Mouse (Mus musculus) limb, embryonic 10.5 days (tissue): Measurements from ENCODE around the gene Rps18. TPM values are rescaled to one million over a fixed set of nuclear protein-coding genes. Genes with fewer than 3 reads are reported as not detected.
"Not testable (repeated sequence)": the region's sequence is repeated elsewhere in the genome, so short reads cannot be mapped to it uniquely, and the experiment has no call there.

Experiments used
- DNase-seq: peaks from one replicate; pipeline ENCODE4 v3.0.0-alpha.2; 2017; ENCODE audit warnings: low spot score
- H3K27ac ChIP-seq: fragments of 300-500 bp; sonication (generic); 2 replicates; pipeline ENCODE4 v1.5.1; 2016; ENCODE audit warnings: mild to moderate bottlenecking
- H3K27me3 ChIP-seq: fragments of 300-500 bp; sonication (generic); 2 replicates; pipeline ENCODE4 v1.6.1; 2016; ENCODE audit warnings: low read depth, mild to moderate bottlenecking; ENCODE audit not compliant: poor library complexity, severe bottlenecking
- H3K36me3 ChIP-seq: fragments of 300-500 bp; sonication (generic); 2 replicates; pipeline ENCODE4 v1.6.1; 2016; ENCODE audit warnings: mild to moderate bottlenecking, moderate library complexity
- H3K4me1 ChIP-seq: fragments of 300-500 bp; sonication (generic); 2 replicates; pipeline ENCODE4 v1.6.1; 2016
- H3K4me3 ChIP-seq: fragments of 300-500 bp; sonication (generic); 2 replicates; pipeline ENCODE4 v1.5.1; 2016; ENCODE audit warnings: mild to moderate bottlenecking, moderate library complexity
- H3K9me3 ChIP-seq: fragments of 300-500 bp; sonication (generic); replicated peaks from 2 replicates; pipeline ENCODE4 v1.6.1; 2016; ENCODE audit warnings: mild to moderate bottlenecking
- WGBS: fragments of 180-500 bp; shearing (Covaris S2); methylation state at CpG from one replicate; pipeline ENCODE4 v1.1.7; 2016; 5-methylcytosine and 5-hydroxymethylcytosine counted together
- polyA plus RNA-seq: library from polyadenylated mRNA; unstranded; fragments of >200 nt; fragmentation: Nextera tagmentation; extraction: Ambion mirVana; gene quantifications from 2 replicates; pipeline ENCODE4 v1.2.1, GENCODE M21; 2016

The Rps18 gene
- polyA plus RNA-seq, 1 experiment from 2014 or later, result 1,605 TPM

DNA sequence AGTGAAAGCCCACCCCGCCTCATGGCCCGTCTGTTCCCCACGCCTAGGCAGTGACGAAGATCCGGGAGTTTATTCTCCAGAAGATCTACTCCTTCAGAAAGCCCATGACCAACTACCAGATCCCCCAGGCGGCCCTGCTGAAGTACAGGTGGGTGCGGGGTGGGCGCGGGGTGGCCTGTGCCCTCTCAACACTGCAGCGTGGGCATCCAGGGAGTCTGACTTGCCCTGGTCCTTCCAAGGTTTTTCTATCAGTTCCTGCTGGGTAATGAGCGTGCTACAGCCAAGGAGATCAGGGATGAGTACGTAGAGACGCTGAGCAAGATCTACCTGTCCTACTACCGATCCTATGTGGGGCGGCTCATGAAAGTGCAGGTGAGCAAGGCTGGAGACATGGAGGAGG, 4.1 kb upstream of the Rps18 start:
- H3K4me3 ChIP-seq, result no peak overlapping the region
- no peak for DNase-seq
- no peaks in the 10 kb centered on the region for H3K9me3 ChIP-seq
- H3K4me1 ChIP-seq, result peaks cover 15% of the 10 kb centered on the region
- H3K27ac ChIP-seq, result no peak overlapping the region
- no peaks in the 10 kb centered on the region for H3K27me3 ChIP-seq
- 92% methylated on average over 15 of the region's 15 CpGs for WGBS
- peaks cover 69% of the 10 kb centered on the region for H3K36me3 ChIP-seq

GRCm38 (mm10) chr17:33959135-33959534, 3.3 kb upstream of the Rps18 start:
- Histone ChIP-seq H3K36me3 (peaks cover 70% of the 10 kb centered on the region), H3K9me3 (no peaks in the 10 kb centered on the region), H3K27ac (no peak overlapping the region), H3K4me1 (peaks cover 21% of the 10 kb centered on the region), H3K27me3 (no peaks in the 10 kb centered on the region), H3K4me3 (no peak overlapping the region)
- 93% methylated on average over 13 of the region's 13 CpGs for WGBS
- no peak for DNase-seq

GRCm38 (mm10) chr17:33958451-33958850, 2.6 kb upstream of the Rps18 start:
- 95% methylated on average over 11 of the region's 11 CpGs for WGBS

DNA sequence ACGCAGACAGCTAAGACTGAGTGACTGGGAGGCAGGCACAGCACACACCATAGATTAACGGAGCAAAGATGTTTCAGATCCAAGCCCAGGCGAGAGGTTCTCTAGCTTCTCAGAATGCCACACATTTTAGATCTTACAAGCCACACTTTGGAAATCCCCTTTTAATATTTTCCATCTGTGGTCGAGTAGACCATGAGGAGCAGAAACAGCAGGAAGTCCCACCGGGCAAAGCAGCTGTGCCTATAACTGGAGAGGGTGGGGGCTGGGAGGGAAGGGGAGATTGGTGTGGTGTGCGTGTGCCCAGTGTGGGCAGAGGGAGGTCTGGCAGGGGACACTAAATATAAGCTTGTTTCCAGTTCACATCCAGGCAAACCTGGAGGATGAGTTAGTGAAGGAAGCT, 1.7 kb upstream of the Rps18 start:
- Histone ChIP-seq H3K27ac (no peak overlapping the region), H3K9me3 (no peaks in the 10 kb centered on the region), H3K27me3 (no peaks in the 10 kb centered on the region), H3K4me1 (peaks cover 37% of the 10 kb centered on the region), H3K4me3 (no peak overlapping the region), H3K36me3 (peaks cover 70% of the 10 kb centered on the region)
- no peak for DNase-seq
- 80% methylated on average over 6 of the region's 6 CpGs for WGBS

More at GRCm38 (mm10) chr17:33958451-33958850, 2.6 kb upstream of the Rps18 start:
- Histone ChIP-seq H3K9me3 (no peaks in the 10 kb centered on the region), H3K27ac (no peak overlapping the region), H3K4me1 (peaks cover 28% of the 10 kb centered on the region), H3K27me3 (no peaks in the 10 kb centered on the region), H3K4me3 (no peak overlapping the region; the same call in 1 of the 2 replicates), H3K36me3 (peaks cover 70% of the 10 kb centered on the region)
- DNase-seq, result no peak

DNA sequence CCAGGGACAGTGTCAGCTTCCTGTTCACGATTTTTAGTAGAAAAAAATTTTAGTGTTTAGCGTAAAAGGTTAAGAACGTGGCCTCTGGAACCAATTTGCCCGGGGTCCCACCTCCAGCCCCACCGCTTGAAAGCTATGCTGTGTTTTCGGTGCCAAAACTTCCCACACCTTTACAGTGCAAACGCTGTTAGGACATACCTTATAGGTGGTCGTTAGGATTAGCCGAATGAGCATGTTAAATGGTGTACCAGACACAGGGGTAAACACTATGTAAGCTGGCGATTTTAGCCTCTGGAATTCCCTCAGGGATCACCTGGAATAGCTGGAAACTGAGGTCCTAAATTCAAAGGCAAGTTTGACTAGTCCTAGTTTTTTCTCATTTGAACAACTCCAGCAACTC, 535 bp upstream of the Rps18 start:
- peaks cover 49% of the 10 kb centered on the region for H3K4me1 ChIP-seq
- DNase-seq, result no peak
- H3K36me3 ChIP-seq, result peaks cover 70% of the 10 kb centered on the region
- WGBS, result 8% methylated on average over 10 of the region's 10 CpGs
- H3K4me3 ChIP-seq, result peak overlapping the region; percentile 99
- H3K27ac ChIP-seq, result peak overlapping the region; percentile 98
- H3K27me3 ChIP-seq, result no peaks in the 10 kb centered on the region
- H3K9me3 ChIP-seq, result no peaks in the 10 kb centered on the region

DNA sequence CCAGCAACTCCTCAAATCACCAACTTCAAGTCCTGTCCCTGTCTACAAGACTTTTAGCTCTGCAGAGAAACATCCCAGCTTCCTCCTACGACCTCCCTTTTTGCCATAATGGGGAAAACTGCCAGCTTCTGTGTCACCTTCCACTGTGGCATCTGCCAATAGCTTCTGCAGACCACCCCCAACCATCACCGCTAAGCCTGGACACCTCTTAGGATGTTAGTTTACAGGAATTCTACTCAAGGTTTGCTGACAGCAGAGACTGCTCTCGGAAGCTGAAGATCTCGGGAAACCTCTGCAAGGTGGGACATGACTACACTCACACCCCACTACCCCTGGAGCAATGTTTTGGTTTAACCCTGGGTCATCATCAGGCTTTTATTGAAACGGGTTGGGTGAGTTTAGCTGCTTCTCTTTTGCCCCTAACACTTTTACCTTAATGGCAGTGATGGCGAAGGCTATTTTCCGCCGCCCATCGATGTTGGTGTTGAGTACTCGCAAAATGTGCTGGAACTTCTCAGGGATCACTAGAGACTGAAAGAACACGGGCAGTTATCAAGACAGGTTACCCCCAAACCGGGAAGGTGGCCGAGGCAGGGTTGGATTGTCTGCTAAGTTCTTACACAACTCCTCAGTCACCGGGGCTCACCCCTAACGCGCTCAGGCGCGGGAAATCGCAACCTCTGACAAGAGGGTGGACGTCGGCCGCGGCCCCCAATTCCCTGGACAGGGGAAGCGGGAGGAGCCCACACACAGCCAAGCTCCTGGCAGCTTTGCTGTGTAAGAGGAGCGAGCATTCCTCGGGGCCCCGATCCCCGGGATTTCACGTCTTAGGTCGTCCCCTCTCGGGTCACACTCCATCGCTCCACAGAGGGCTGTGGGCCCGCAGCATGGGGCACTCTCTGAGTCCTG, 901 bp downstream of the Rps18 start:
- H3K9me3 ChIP-seq, result no peaks in the 10 kb centered on the region
- DNase-seq, result no peak
- H3K36me3 ChIP-seq, result peaks cover 69% of the 10 kb centered on the region
- 1% methylated on average over 33 of the region's 33 CpGs for WGBS
- H3K4me3 ChIP-seq, result peak overlapping the region; percentile 99
- peaks cover 63% of the 10 kb centered on the region for H3K4me1 ChIP-seq
- H3K27me3 ChIP-seq, result no peaks in the 10 kb centered on the region
- H3K27ac ChIP-seq, result peak overlapping the region; percentile 98

DNA sequence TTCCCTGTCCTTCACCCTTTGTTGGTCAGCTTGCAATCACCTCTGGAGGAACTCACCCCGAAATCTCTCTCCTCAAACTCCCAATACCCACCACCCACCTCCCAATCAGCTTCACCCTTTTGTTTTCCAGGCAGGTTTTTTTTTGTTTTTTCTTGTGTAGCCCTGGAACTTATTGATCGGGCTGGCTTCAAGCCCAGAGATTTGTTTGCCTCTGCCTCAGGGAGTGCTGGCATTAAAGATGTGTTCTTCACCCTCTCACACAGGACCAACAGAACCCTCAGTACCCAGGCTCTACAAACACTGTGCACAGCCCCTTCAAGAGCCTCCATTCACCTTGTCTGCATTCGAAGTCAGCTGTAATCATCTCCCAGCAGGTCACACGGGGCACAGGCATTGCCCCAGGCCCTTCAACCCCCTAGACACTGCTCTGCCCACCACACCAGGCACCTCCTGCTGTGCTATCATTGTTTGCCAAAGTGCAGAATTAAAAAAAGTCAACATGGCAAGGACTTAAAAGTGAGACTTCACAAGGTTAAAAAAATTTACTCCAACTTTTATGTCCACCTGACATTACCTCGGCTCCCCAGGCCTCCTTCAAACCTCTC, 1.7 kb downstream of the Rps18 start:
- 46% methylated on average over 5 of the region's 5 CpGs for WGBS
- peaks cover 66% of the 10 kb centered on the region for H3K4me1 ChIP-seq
- peaks cover 69% of the 10 kb centered on the region for H3K36me3 ChIP-seq

GRCm38 (mm10) chr17:33953310-33953709, 2.5 kb downstream of the Rps18 start:
- peaks cover 66% of the 10 kb centered on the region for H3K4me1 ChIP-seq
- no peaks in the 10 kb centered on the region for H3K9me3 ChIP-seq
- H3K27ac ChIP-seq, result no peak overlapping the region
- no peak for DNase-seq
- peak overlapping the region; percentile 99 for H3K4me3 ChIP-seq
- no peaks in the 10 kb centered on the region for H3K27me3 ChIP-seq
- WGBS, result 77% methylated on average over 3 of the region's 3 CpGs
- H3K36me3 ChIP-seq, result peaks cover 69% of the 10 kb centered on the region

More for the DNA sequence above, 1.7 kb downstream of the Rps18 start:
- DNase-seq, result no peak
- peak overlapping the region; percentile 98 for H3K27ac ChIP-seq
- no peaks in the 10 kb centered on the region for H3K27me3 ChIP-seq
- H3K9me3 ChIP-seq, result no peaks in the 10 kb centered on the region
- H3K4me3 ChIP-seq, result peak overlapping the region; percentile 99

DNA sequence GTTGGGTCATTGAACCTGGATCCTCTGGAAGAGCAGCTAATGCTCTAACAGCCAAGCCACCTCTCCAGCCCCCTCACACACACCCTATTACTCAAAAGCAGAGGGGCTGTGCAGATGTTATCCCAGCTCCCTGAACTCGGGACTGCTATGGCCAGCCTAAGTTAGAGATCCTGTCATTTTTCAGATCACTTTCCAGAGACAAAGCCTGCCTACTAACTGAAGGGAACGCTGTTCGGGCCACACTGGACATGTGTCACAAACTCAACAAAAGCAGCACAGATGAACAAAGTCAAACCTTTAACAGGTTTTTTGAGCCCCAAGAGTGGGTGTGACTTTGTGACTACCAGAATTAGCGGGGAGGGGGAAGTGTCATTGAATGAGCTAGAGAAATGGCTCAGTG, 2.9 kb downstream of the Rps18 start:
- no peak overlapping the region for H3K27ac ChIP-seq
- WGBS, result 84% methylated on average over 4 of the region's 4 CpGs
- DNase-seq, result no peak

GRCm38 (mm10) chr17:33952015-33952414, 3.8 kb downstream of the Rps18 start:
- DNase-seq, H3K27ac ChIP-seq, H3K27me3 ChIP-seq, H3K9me3 ChIP-seq: not testable (repeated sequence)
- 80% methylated on average over 13 of the region's 13 CpGs for WGBS
- Histone ChIP-seq H3K4me1 (peaks cover 59% of the 10 kb centered on the region), H3K4me3 (peak overlapping the region; percentile 99), H3K36me3 (peaks cover 76% of the 10 kb centered on the region)

More for the DNA sequence above, 2.9 kb downstream of the Rps18 start:
- peak overlapping the region; percentile 99 for H3K4me3 ChIP-seq
- no peaks in the 10 kb centered on the region for H3K27me3 ChIP-seq
- peaks cover 66% of the 10 kb centered on the region for H3K4me1 ChIP-seq
- H3K36me3 ChIP-seq, result peaks cover 69% of the 10 kb centered on the region
- H3K9me3 ChIP-seq, result no peaks in the 10 kb centered on the region

DNA sequence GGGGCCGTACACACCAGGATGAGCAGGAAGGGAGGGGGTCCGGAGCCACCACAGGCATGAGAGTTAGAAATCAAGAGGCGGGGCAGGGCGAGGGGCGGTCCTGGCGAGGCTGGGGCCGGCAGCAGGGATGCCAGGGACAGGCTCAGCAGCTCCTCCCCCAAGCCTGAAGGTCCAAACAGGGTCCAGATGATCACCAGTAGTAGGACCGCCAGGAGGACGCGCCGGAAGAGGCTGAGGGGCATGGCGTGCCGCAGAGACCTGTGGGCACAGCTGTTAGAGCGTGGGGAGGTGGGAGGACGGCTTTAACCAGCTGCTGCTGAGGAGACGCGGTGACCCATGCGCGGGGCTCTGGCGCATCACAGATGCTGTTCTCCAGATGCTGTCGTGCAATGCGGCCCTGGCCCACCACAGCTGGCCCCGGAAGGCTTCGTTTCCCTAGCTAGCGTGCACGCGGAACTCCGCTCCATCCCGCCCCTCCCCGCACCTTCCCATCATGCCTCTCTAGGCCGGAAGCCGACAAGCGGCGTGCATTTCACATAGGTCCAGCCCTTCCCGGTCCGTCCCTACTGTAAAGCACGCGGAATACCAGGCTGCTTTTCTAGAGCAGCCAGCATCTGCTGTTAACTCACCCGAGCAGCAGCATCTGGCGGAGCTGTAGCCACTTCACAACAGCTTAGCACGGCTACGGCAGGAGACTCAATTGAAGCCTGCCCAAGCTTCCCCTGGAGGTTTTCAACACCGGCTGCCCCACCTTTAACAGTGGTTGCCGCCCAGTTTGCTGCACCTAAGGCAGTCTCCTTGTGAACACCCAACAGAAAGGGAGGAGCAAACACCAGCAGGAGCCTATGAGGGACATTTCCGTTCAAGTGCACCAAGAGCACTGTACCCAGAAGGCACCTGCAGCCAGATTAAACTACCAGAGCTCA, 4.5 kb downstream of the Rps18 start, which contains the start of gene B3galt4:
B3galt4 (minus strand) TSS at position 468 of the 926 bp plus-strand sequence.
- DNase-seq, result peak; percentile 92
- peak within 1 kb of the TSS; percentile 88 for H3K27ac ChIP-seq
- no peaks in the 10 kb centered on the region for H3K9me3 ChIP-seq
- H3K4me1 ChIP-seq, result peaks cover 53% of the 10 kb centered on the region
- 1% methylated on average over 45 of the region's 45 CpGs for WGBS
- no peaks in the 10 kb centered on the region for H3K27me3 ChIP-seq
- peak within 1 kb of the TSS; percentile 99 for H3K4me3 ChIP-seq
- peaks cover 82% of the 10 kb centered on the region for H3K36me3 ChIP-seq

- H3K4me1 ChIP-seq, result peaks cover 51% of the 10 kb centered on the region
- peak overlapping the region; percentile 88; the same call in 1 of the 2 replicates for H3K27ac ChIP-seq
- no peaks in the 10 kb centered on the region for H3K9me3 ChIP-seq
- 76% methylated on average over 10 of the region's 10 CpGs for WGBS
- DNase-seq, result no peak
- H3K4me3 ChIP-seq, result peak overlapping the region; percentile 99
- H3K36me3 ChIP-seq, result peaks cover 93% of the 10 kb centered on the region
- H3K27me3 ChIP-seq, result no peaks in the 10 kb centered on the region
Measured at GRCm38 (mm10) chr17:33950131-33950625, 5.6 kb downstream of the Rps18 start.
